Mouse (Mus musculus) small intestine, adult 2 months (tissue): ENCODE measurements around the gene Sf3b4. TPM values are rescaled to one million over a fixed set of nuclear protein-coding genes. Genes with fewer than 3 reads are reported as not detected.

ENCODE experiments used
- H3K27ac ChIP-seq: fragments of 200-500 bp; 2 replicates; pipeline ENCODE4 v1.5.1; 2012; ENCODE audit warnings: low read depth, low read length, control low read depth, inconsistent platforms; ENCODE audit not compliant: insufficient read depth
- H3K27me3 ChIP-seq: fragments of 200-500 bp; 2 replicates; pipeline ENCODE4 v1.6.1; 2012; ENCODE audit warnings: mild to moderate bottlenecking, moderate library complexity, low read length, inconsistent platforms; ENCODE audit not compliant: control insufficient read depth, insufficient read depth
- H3K36me3 ChIP-seq: fragments of 200-500 bp; 2 replicates; pipeline ENCODE4 v1.6.1; 2012; ENCODE audit warnings: mild to moderate bottlenecking, low read length, control low read depth, inconsistent platforms; ENCODE audit not compliant: control insufficient read depth, insufficient read depth
- H3K4me1 ChIP-seq: fragments of 200-500 bp; 2 replicates; pipeline ENCODE4 v1.6.1; 2012; ENCODE audit warnings: low read length, inconsistent platforms, mixed read lengths; ENCODE audit not compliant: control insufficient read depth, insufficient read depth, insufficient read length
- H3K4me3 ChIP-seq: fragments of 200-500 bp; 2 replicates; pipeline ENCODE4 v1.5.1; 2012; ENCODE audit warnings: low read depth, mild to moderate bottlenecking, control low read depth, inconsistent platforms, low read length, moderate library complexity
- CTCF ChIP-seq: fragments of 200-500 bp; IDR thresholded peaks from 2 replicates; pipeline ENCODE4 v1.5.1; 2012; ENCODE audit warnings: low read depth, mild to moderate bottlenecking, control low read depth, inconsistent platforms, low read length, moderate library complexity, mixed read lengths; ENCODE audit not compliant: insufficient replicate concordance, insufficient read length; ENCODE audit errors: extremely low read depth
- POLR2A ChIP-seq: fragments of 200-500 bp; IDR thresholded peaks from 2 replicates; pipeline ENCODE4 v1.6.1; 2012; ENCODE audit warnings: low read depth, mild to moderate bottlenecking, control low read depth, inconsistent platforms, low read length, moderate library complexity
- WGBS: fragments of 180-500 bp; shearing (Covaris S2); methylation state at CpG from one replicate; pipeline ENCODE4 v1.1.7; 2018; 5-methylcytosine and 5-hydroxymethylcytosine counted together
- polyA plus RNA-seq: library from polyadenylated mRNA; depleted of rRNA; stranded (reverse); fragments of >200 nt; gene quantifications from 2 replicates; pipeline ENCODE4 v1.2.3, GENCODE M21; 2012

The Sf3b4 gene
- polyA plus RNA-seq, 1 experiment: 73.2 TPM

DNA sequence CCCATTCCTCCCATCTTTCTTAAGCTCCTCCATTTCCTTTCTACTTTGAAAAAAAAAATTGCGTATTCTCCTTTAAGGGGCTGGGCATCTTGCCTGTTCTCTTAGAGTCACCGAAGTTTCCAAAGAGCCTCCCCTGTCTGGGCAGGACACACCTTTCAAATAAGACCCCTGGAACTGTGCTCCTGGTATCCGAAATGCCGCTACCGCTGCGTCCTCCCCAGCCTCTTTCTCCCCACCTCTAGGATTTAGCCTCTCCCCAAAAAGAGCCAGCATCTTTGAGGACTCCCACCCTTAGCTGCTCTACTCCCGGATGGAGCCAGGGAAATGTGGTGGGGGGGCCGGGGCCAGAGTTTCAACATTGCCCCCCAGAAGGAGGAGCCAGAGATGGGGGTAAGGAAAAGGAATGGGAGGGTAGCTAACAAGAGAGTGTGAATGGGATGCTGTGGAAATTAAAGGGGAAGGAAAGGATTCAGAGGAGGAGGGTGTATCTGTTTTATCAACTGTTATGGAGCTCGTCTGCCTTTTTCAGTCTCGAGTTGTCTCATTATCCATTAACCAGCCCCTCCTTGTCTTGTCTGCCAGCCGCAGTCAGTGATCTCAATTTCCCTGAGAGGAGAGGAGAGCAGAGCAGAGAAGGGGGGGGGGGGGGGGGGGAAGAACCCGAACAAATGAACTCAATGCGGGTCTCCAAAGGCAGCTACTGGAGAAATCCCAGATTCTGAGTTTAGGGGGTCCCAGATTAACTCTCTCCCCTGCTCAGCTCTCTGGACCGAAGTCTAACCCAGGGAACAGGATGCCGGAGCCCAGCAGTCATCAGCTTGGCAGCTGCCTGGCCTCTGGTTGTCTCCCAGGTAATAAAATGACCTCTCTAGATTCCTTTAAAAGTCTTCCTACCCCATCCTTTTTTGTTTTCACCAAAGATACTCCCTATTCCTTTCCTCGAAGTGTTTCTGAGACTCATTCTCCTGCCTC is 10.0 kb upstream of the Sf3b4 start, which contains the start of gene Mtmr11:
Gene Mtmr11, plus strand, starts transcription at position 136 of the 972 bp plus-strand sequence.
- H3K4me3 ChIP-seq: peak within 1 kb of the TSS; percentile 74
- no peaks in the 10 kb centered on the region for H3K27me3 ChIP-seq
- H3K4me1 ChIP-seq: peaks cover 18% of the 10 kb centered on the region; the same call in 1 of the 2 replicates
- no peaks in the 10 kb centered on the region for H3K36me3 ChIP-seq
- TF ChIP-seq CTCF (no peak), POLR2A (no peak)
- H3K27ac ChIP-seq: peak within 1 kb of the TSS; percentile 100
- WGBS: 8% methylated on average over 16 of the region's 16 CpGs

DNA sequence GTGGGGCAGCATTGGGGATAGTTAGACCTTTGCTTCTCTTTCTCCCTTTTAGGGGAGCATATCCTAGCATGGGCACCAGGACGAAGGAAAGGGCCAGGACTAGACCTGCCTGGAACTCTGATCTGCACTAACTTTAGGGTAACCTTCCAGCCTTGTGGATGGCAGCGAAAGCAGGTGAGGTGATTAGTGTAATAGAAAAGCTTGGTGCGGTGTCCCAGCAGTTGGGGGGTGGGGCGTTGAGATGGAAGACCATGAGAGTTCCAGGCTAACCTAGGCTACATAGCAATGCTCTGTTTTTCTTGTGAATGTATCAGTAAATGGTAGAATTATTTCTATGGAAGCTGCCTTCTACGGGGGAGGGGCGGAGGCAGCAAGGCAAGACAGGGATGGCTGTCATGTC is 9.1 kb upstream of the Sf3b4 start:
- Histone ChIP-seq H3K4me3 (peak overlapping the region; percentile 52), H3K27me3 (no peaks in the 10 kb centered on the region), H3K4me1 (peaks cover 18% of the 10 kb centered on the region; the same call in 1 of the 2 replicates), H3K27ac (no peak overlapping the region), H3K36me3 (no peaks in the 10 kb centered on the region)
- TF ChIP-seq CTCF: no peak
- no peak for TF ChIP-seq POLR2A
- 90% methylated on average over 6 of the region's 6 CpGs for WGBS

DNA sequence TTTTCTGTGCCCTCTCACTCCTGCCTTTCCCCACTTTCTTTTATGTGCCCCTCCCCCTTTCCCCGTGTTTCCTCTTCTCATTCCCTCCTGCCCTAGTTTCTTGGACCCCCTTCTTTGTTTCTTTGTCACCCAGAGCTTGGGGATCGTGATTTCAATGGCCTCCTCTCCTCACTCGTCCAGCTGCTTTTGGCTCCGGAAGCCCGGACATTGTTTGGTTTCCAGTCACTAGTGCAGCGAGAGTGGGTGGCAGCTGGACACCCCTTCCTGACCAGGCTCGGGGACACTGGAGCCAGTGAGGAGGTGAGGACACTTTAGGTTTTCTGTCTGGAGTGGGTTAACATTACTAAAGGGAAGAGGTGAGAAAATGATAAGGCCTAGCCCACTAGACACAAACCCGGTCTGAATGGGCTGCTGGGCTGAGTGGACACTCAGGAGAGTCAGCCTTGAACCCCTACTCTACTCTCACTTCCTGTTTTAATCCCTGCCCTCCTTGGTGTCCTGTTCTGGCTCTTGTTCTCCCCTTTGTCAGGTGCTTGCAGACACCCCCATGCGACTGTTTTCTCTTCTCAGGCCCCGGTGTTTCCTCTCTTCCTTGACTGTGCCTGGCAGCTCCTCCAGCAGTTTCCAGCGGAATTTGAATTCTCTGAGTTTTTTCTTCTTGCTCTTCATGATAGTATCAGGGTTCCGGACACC is 3.5 kb upstream of the Sf3b4 start:
- no peak for TF ChIP-seq POLR2A
- no peak overlapping the region for H3K27ac ChIP-seq
- no peak overlapping the region for H3K4me3 ChIP-seq
- 80% methylated on average over 12 of the region's 12 CpGs for WGBS
- H3K36me3 ChIP-seq: peaks cover 21% of the 10 kb centered on the region
- H3K4me1 ChIP-seq: peaks cover 12% of the 10 kb centered on the region; the same call in 1 of the 2 replicates
- no peaks in the 10 kb centered on the region for H3K27me3 ChIP-seq

DNA sequence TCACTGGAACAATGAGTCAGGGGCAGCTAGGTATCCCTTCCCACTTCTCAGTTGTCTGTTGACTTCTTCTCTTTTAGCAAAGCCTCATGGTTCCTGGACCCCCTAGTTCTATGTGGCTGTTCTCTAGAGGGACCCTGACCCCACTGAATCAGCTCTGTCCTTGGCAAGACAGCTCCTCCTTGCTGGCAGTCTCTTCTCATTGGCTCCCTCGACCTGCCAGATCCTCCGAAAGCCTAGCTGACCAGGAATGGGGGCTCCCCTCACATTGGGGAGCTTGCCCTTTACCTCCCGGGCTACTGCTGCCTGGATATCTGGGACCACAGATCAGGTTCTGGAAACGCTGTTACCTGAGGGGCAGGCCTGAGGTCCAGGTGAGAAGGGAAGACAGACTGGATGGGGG is 1.9 kb upstream of the Sf3b4 start:
- 90% methylated on average over 4 of the region's 4 CpGs for WGBS
- Histone ChIP-seq H3K4me3 (no peak overlapping the region), H3K27ac (no peak overlapping the region), H3K27me3 (no peaks in the 10 kb centered on the region), H3K4me1 (peaks cover 10% of the 10 kb centered on the region; the same call in 1 of the 2 replicates), H3K36me3 (peaks cover 29% of the 10 kb centered on the region)
- TF ChIP-seq POLR2A (no peak), CTCF (no peak)

DNA sequence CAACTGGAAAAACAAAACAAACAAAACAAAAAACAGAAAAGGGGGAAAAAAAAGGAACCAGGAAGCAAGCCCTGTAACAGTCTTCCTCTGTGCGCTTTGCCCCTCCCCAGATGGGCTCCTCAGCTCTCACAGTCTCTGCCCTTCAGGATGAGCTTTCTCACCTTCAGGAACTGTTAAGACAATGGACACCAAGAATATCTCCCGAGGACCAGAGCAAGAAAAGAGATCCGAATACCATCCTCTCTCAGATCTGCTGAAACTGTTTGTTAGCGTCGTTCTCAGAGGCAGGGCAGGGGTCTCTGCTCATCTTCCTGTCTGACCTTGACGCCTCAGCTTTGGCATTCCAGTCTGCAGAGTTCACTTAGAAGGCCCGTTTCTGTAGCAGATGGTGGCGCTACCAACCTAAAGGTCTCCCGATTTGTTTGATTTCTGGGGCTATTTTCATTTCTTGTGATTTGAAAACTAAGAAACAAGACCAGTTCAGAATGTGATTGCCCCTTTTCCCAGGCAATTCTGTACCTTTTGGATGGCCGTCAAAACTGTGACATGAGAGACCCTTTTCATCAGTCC is 1.1 kb upstream of the Sf3b4 start:
- TF ChIP-seq POLR2A (no peak), CTCF (no peak; the same call in 1 of the 2 replicates)
- WGBS: 58% methylated on average over 10 of the region's 10 CpGs
- peak overlapping the region; percentile 99; the same call in 1 of the 2 replicates for H3K27ac ChIP-seq
- no peaks in the 10 kb centered on the region for H3K27me3 ChIP-seq
- H3K4me1 ChIP-seq: peaks cover 10% of the 10 kb centered on the region; the same call in 1 of the 2 replicates
- no peak overlapping the region for H3K4me3 ChIP-seq
- peaks cover 34% of the 10 kb centered on the region for H3K36me3 ChIP-seq

DNA sequence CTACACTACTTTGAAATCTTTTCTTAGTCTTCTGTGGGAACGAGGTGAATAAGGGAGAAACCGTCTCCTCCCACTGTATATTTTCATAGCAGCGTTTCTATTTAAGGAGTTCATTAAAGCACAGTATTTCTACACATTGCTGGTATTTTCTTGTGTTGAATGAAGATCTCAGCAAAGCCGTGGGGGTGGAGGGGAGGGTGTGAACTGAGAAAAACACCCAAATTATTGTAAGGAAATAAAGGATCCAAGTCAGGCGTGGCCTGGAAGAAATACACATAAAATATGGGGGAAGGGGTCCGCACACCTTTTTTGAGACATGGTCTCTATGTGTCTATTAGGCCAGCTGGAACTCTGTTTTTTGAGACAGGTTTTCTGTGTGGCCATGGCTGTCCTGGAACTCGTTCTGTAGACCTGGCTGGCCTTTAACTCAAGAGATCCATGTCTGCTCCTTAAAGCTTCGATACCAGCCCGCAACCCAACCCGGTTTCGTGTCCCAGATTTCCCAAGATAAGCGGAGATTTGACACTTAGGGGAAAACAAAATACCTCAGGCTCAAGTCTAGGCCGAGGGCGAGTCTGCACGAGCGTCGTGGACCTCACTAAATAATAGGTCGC is 442 bp upstream of the Sf3b4 start:
- peaks cover 10% of the 10 kb centered on the region; the same call in 1 of the 2 replicates for H3K4me1 ChIP-seq
- no peaks in the 10 kb centered on the region for H3K27me3 ChIP-seq
- WGBS: 8% methylated on average over 18 of the region's 18 CpGs
- peak overlapping the region; percentile 98 for H3K4me3 ChIP-seq
- H3K27ac ChIP-seq: peak overlapping the region; percentile 99
- TF ChIP-seq POLR2A: no peak
- no peak for TF ChIP-seq CTCF
- peaks cover 38% of the 10 kb centered on the region for H3K36me3 ChIP-seq
